Mouse (Mus musculus) megakaryocyte, adult 5-6 weeks (primary cell): Measurements from ENCODE around the gene Alpk3. TPM values are rescaled to one million over a fixed set of nuclear protein-coding genes. Genes with fewer than 3 reads are reported as not detected.

Experiments used
- ATAC-seq: 2 replicates; pipeline ENCODE4 v1.8.0; 2016; ENCODE audit warnings: mild to moderate bottlenecking, inconsistent platforms; ENCODE audit not compliant: poor library complexity, severe bottlenecking
- total RNA-seq, 2 experiments: library from RNA; stranded (forward) in 1 of 2; stranded (reverse) in 1 of 2; fragments of 153-499, 151-499 nt in 1 of 2; fragments of 221-1000, 200-1000 nt in 1 of 2; gene quantifications; 2 replicates each; pipeline versions ENCODE4 v1.2.3 to v1.2.4; 2015 to 2017

Alpk3 gene
- total RNA-seq, 2 experiments from 2014 or later = under 0.01 TPM; not detected in 1

GRCm38 (mm10) chr7:81073273-81073672 is 15.9 kb downstream of the Alpk3 start:
- no peak for ATAC-seq

DNA sequence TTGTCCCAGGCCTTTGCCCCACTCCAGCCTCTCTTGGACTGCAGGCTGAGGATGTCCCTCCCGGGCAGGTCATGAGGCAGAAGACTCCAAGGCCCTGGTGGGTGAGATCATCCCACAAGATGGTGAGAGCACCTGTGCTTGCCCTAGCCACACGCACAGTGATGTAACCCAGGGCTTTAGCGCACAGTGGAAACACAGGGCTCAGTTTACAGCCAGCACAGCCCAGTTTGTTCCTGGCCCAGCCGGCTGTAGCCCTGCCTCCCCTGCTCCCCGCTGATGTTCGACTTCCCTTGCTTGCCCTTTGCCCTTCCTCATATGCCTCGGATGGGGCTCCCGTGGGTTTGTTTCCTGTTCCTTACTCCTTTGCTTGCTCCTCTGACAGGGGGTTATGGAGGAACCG is 17.1 kb downstream of the Alpk3 start:
- ATAC-seq = peak; percentile 73

DNA sequence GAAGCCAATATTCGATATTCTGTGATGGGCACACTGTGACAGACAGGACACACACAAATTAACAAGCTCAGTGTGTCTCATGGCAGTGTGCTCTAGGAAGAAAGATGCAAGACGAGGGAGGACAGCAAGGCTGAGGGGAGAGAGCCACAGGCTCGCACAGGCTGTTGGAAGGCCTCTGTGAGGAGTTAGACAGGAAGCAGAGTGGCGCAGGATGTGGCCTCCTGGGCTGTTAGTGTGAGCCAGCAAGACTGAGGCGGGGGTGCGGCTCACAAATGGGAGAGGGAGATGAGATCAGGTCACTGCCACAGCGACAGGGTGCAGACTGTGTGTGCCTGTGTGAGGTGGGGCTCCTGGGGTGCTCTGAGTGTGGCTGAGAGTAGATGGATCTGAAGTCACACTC is 17.9 kb downstream of the Alpk3 start:
- peak; percentile 66 for ATAC-seq

GRCm38 (mm10) chr7:81075732-81076131 is 18.3 kb downstream of the Alpk3 start:
- no peak for ATAC-seq

GRCm38 (mm10) chr7:81077009-81077408 is 19.6 kb downstream of the Alpk3 start:
- ATAC-seq = no peak

DNA sequence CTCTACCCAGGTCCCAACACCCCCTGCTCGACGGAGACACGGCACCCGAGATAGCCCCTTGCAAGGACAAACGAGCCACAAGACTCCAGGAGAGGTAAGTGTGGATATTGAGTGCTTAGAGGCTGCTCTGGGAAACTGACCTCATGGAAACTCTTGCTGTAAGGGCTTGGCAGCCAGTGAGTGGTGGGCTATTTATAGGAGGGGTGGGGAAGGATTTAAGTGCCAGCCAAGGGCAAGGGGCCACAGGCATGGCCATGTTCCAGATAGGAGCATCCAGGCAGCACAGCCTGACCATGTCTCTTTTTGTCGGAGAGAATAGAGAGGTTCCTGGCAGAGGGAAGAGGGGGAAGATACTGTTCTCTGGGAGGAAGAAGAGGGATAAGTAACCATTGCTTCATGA is 21.3 kb downstream of the Alpk3 start:
- ATAC-seq = no peak

GRCm38 (mm10) chr7:81093420-81093965 is 36.1 kb downstream of the Alpk3 start:
- ATAC-seq = no peak

GRCm38 (mm10) chr7:81094104-81094757 is 36.8 kb downstream of the Alpk3 start:
- no peak for ATAC-seq

DNA sequence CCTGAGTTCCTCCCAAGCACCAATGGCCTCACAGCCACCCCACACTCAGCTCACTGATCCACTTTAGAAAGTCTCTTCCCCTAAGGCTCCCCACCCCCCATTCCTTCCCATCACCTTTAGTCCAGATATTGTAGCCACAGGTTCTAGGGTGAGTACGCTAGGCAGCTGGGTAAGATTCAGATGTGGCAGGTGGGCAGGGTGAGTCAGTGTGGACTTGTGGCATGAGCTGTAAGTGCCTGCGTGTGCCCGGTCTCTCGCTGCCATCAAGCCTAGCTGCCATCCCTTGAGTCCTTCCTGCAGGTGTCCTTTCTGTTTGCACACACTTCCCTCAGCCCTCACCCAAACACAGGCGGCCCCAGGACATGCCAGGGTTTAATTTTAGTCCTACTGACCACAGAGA is 42.9 kb downstream of the Alpk3 start:
- no peak for ATAC-seq

DNA sequence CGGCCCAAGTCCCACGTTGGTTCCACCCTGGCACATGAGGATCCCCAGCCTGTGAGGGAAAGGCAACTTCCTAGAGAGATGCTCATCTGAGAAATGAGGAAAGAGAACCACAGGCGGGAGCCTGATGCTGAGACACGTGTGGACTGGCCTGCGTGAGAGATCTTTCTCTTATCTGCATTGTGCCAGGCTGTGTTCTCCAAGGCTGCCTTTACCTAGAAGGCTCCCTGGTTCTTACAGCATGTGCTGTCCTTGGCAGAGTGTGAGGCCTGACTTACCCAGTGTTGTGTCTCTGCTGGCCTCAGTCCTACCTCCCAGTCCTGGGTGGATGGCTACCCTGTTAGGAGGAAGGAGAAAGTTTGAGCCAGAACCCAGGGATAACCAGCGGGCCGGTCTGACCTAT is 45.5 kb downstream of the Alpk3 start:
- ATAC-seq = no peak

GRCm38 (mm10) chr7:81105525-81105924 is 48.1 kb downstream of the Alpk3 start:
- ATAC-seq = no peak

DNA sequence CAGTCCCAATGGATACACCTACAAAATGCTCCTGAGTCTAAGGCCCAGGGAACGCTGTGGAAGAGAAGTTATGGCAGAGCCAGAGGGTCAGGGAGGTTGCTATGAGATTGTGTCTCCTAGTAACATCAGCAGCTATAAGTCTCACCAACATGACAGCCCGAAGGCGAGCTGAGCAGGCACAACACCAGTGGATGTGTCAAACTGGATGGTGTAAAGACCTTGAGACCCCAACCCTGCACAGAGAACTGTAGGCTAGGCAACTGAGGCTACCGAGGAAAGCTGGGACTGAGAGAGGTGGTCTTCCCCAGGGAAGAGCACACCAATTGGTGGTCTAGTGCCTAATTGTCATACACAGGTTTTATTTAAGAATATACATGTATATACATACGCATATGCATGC is 50.8 kb downstream of the Alpk3 start:
- ATAC-seq = no peak

DNA sequence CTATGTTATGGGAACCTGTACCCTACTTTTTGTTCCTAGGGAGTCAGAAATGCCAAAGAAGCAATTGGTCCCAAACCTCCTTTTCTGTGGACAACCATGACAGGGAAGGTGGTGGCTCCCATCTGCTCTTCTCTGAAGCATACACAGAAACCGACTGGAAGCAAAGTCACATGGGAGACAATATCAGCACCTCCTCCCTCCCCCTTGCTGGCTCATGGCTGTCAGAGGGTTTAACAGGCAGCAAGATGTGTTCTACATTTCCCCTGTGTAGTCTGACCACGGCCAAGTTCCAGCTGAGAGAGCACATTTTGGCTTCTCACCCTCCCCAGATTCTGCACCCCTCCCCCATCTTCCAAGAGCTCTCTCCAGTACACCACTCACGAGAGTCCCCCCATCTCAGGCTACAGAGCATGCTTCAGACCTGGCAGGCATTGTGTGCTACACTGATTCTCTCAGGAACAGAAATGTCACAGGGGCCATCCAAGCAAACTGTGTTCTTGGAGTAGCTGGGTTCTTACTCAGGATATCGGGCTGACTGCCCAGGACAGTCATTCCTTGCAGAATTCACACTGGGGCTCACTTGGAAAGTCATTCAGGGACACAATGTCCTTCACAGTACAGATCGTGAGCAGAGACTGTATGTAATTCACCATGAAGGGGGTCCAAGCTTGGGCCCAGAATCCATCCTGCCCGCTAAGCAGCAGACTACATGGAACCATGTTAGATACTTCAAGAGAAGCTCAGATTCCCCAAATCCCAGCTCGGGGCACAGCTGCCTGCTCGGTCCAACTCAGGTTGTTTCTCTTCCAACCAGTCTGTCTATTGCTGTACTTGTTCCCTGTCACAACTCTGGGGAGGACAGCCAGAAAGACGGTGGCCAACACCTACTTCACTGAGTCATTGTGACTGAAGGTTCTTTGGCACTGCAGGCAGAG is 52.6 kb downstream of the Alpk3 start:
- no peak for ATAC-seq

DNA sequence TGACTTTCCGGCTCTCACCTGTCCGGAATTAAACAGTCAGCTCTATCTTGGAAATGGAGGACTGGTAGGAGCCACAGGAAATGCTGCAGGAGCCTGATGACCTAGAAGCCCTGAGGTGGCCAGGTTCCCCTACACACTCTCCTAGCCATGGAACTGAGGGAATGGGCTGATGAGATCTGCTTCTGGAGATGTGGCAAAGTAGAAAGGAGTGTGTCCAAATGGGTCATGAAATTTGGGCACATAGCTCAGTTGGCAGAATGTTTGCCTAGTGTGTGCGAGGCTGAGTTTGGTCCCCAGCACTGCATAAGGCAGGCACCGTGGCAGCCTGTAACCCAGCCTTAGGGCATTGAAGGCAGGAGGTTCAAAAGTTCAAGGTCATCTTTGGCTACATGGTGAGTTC is 53.4 kb downstream of the Alpk3 start:
- ATAC-seq = no peak

GRCm38 (mm10) chr7:81111729-81112128 is 54.3 kb downstream of the Alpk3 start:
- no peak for ATAC-seq

DNA sequence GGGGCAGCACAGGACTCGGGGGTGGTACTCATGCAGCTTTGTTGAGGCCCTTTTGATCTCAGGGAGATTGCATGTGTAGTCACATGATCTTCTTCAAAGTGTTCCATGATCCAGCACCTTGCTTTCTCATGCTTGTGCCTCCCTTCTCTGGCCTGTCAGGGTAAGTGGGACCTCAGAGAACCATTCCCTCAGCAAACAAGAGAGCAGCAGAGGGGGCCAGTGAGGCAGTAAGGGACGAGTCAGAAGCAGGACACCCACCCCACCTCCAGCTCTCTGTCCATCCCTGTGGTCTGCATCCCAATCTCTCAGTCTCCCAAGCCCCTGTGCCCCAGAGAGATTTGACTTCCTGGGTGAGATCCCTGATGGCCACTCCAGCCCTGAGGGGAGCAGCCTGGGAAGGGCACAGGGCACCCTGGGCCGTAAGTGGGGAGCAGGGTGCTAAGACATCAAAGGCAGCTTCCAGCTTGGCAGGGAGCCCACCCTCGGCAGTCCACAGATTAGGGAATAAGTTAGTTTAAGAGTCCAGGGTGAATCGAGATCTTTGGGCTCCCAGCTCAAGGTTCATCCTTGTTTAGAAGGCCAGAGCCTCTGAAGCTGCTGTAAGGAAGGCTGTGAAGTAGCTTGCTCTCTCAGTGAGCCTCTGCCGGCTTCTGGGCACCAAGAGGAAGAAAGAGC is 55.4 kb downstream of the Alpk3 start:
- ATAC-seq = no peak

DNA sequence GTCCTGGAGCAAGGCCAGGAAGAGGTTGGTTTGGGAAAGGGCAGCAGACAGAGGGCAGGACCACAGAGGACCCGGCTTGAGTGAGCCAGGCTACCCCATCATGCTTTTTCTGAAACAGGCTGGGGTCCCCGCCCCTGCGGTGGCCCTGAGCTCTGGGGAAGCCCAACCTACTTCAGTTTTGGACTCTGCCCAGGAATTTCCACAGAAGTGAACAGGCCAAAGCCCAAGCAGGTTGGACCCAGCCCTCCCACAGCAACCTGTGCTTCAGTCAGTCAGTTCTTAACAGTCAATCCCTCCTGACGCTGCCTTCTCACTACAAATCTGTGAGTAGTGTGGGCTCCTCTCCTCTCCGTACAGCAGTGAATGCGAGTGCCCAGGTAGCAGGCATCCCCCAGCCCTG is 57.2 kb downstream of the Alpk3 start, which contains the start of gene Slc28a1:
Gene Slc28a1, plus strand, starts transcription at position 245 of the 400 bp plus-strand sequence.
- ATAC-seq = no peak

DNA sequence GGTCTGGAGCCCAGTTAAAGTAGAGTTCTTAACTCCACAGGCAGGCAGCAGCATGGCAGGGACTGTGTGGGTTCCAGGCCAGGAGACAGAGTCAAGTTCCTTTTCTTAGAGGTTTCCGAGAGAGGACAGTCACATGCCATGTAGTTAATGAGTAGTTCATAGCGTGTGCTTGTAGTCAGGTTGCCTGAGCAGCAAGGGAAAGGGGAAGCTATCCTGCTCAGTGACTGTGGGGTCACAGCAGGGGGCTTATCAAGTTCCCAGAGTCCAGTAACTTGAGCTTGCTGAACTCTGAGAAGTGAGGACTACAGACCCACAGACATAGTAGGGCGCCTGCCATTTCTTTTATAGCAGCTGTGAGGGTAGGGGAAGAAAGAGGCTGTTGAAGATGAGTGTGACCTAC is 63.7 kb downstream of the Alpk3 start:
- ATAC-seq = no peak

DNA sequence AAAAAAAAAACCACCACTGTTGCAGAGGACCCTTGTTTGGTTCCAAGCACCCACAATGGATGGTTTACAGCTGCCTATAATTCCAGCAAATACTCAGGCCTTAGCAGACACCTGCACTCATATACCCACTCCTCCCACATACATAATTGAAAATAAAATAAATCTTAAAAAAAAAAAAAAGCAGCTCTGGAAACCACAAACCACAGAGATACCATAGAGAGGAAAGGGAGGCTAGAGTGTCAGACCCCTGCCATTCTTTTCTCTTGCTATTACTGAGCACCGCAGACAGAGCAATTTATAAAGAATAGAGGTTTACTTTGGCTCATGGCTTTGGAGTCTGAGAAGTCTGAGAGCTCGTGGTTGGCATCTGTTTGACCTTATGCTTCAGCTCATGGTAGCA is 65.4 kb downstream of the Alpk3 start:
- ATAC-seq = no peak

- no peak for ATAC-seq
These were observed 66.2 kb downstream of the Alpk3 start for GRCm38 (mm10) chr7:81123553-81123952.

DNA sequence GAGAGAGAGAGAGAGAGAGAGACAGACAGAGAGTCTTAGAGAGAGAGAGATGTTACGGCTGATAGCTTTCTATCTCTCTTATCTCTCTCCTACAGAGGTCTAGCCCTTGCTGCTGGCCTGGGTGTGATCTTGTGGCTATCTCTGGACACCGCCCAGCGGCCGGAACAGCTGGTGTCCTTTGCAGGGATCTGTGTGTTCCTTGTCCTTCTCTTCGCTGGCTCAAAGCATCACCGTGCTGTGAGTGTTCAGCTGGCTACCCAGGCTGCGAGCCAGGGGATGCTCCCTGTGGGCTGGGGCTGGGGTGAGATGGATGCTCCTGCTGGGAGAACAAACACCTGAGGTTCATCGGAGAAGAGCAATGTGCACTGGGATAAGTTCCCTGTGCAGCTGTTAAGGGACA is 67.4 kb downstream of the Alpk3 start:
- ATAC-seq = no peak
